In genomic region chr16:74162041-74162440, GRCm38 (mm10) we compare ENCODE assay signal across 29 mouse cellular contexts.
"Had no signal": no experiment of that assay in that cellular context is flagged by ENCODE, and none has a peak within 500 bp of the region (broad histone marks: within the 10 kb centered on the region; RNA-seq: fewer than 3 reads in every experiment).

No protein-coding gene starts in this region.

- H3K27me3 ChIP-seq: heart, embryonic 12.5 days; heart, embryonic 13.5 days; heart, embryonic 15.5 days; hindbrain, embryonic 12.5 days; hindbrain, embryonic 13.5 days; hindbrain, embryonic 15.5 days; intestine, embryonic 15.5 days; kidney, embryonic 15.5 days had no signal

- H3K4me1 ChIP-seq: heart, embryonic 10.5 days; heart, embryonic 12.5 days; heart, embryonic 13.5 days; heart, embryonic 15.5 days; hindbrain, embryonic 12.5 days; hindbrain, embryonic 15.5 days; intestine, embryonic 15.5 days; kidney, embryonic 15.5 days had no signal

- H3K36me3 ChIP-seq: heart, embryonic 10.5 days; heart, embryonic 12.5 days; heart, embryonic 13.5 days; heart, embryonic 15.5 days; hindbrain, embryonic 12.5 days; hindbrain, embryonic 13.5 days; hindbrain, embryonic 15.5 days; intestine, embryonic 15.5 days; kidney, embryonic 15.5 days had no signal

- H3K4me3 ChIP-seq: heart, embryonic 10.5 days; heart, embryonic 12.5 days; heart, embryonic 13.5 days; heart, embryonic 15.5 days; hindbrain, embryonic 12.5 days; hindbrain, embryonic 13.5 days; hindbrain, embryonic 15.5 days; intestine, embryonic 15.5 days; kidney, embryonic 15.5 days; layer of hippocampus, adult 2 months had no signal

- H3K27ac ChIP-seq: heart, embryonic 10.5 days; heart, embryonic 13.5 days; heart, embryonic 15.5 days; hindbrain, embryonic 12.5 days; hindbrain, embryonic 13.5 days; hindbrain, embryonic 14.5 days; hindbrain, embryonic 15.5 days; hindbrain, postnatal 0 days; intestine, embryonic 15.5 days; kidney, embryonic 15.5 days; kidney, postnatal 0 days; layer of hippocampus, adult 2 months had no signal

- DNase-seq: heart, postnatal 10 days; heart, postnatal 14 days; heart, postnatal 36 days; heart, postnatal 4 days; kidney, adult 11 months; kidney, adult 18-20 months; kidney, adult 2 months; kidney, adult 8-10 months; kidney, adult 9 months; kidney, postnatal 10 days; kidney, postnatal 14 days; kidney, postnatal 25 days; kidney, postnatal 36 days; kidney, postnatal 4 days; layer of hippocampus, adult 9-11 months; layer of hippocampus, postnatal 36 days had no signal

- H3K9me3 ChIP-seq: heart, embryonic 10.5 days; heart, embryonic 12.5 days; heart, embryonic 13.5 days; heart, embryonic 15.5 days; hindbrain, embryonic 12.5 days; hindbrain, embryonic 13.5 days; hindbrain, embryonic 15.5 days; intestine, embryonic 15.5 days; kidney, embryonic 15.5 days had no signal
